Mouse (Mus musculus): ENCODE measurements at regions not wholly inside any gene's neighbourhood (a gene's known extent, or its start where the extent isn't known, plus 50 kb on each side); places are given as distances from the start of the nearest gene placed in this dataset.

DNA sequence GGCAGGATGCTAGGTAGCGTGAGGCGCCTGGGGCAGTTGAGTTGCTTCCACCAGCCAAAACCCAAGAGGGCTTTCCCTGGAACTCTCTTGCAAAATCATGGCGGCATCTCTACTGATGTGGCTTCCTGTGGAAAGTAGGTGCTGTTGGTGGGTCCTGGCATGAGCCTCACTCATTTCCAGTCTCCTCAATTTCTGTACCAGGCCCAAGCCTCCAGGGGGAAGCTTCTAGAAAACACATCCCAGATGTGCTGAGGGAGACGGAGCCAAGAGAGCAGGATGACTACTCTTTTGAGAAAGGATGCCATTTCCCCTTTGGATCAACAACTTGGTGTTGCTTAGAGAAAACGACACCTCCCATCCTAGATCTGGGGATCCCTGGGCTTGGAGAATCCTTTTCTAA lies 50.9 kb upstream of the 1600014C23Rik start:
- no peak for DNase-seq
